In the genomic region with DNA sequence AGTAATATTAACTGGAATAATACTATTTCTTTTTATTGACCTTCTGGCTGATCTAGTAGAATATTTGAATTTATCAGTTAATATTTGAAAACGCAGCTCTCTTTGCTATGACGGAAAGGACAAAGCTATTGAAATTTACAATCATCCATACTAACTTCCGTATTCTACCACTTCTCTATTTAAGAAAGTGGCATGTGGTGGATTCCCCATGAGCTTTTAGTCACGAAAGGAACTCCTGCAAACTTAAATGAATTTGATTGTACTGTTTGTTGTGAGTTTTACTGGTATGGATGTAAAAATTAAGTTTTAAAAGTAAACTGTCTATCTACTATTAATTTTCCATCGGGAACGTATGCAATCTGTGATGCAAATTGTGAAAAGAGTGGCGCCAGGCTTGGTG, we compare ENCODE assay signal across 8 mouse cellular contexts. TPM values are rescaled to one million over a fixed set of nuclear protein-coding genes. Genes with fewer than 3 reads are reported as not detected.
DNase-seq lines count a peak whose midpoint lies in the region; ATAC-seq and TF ChIP-seq lines count a peak whose summit lies in the region.

No protein-coding gene starts in this region.

- H3K4me1 ChIP-seq in lung, embryonic 14.5 days (ENCODE audit: insufficient read depth) = peaks cover 8% of the 10 kb centered on the region; the same call in 1 of the 2 replicates
- H3K4me1 ChIP-seq in embryonic facial prominence, embryonic 14.5 days (ENCODE audit: control insufficient read depth, insufficient read depth, low read length) = peaks cover 7% of the 10 kb centered on the region
- H3K4me1 ChIP-seq in limb, embryonic 12.5 days (replicated peaks) = peaks cover 13% of the 10 kb centered on the region; the same call in 1 of the 2 replicates
- peaks cover 3% of the 10 kb centered on the region; the same call in 1 of the 2 replicates for H3K4me1 ChIP-seq in olfactory bulb, adult 2 months (ENCODE audit: control insufficient read depth, insufficient read depth, low read length)

- H3K27me3 ChIP-seq in lung, embryonic 14.5 days (ENCODE audit: insufficient read depth, low read length) = no peaks in the 10 kb centered on the region
- H3K27me3 ChIP-seq in embryonic facial prominence, embryonic 14.5 days (replicated peaks; ENCODE audit: control insufficient read depth, insufficient read depth, low read length) = no peaks in the 10 kb centered on the region
- H3K27me3 ChIP-seq in limb, embryonic 12.5 days = no peaks in the 10 kb centered on the region

- H3K4me3 ChIP-seq in lung, embryonic 14.5 days (ENCODE audit: low read depth, low read length) = peak overlapping the region; percentile 55
- peak overlapping the region; percentile 55 for H3K4me3 ChIP-seq in embryonic facial prominence, embryonic 14.5 days (ENCODE audit: low read depth, low read length)
- peak overlapping the region; percentile 49 for H3K4me3 ChIP-seq in limb, embryonic 12.5 days (replicated peaks)
- H3K4me3 ChIP-seq in olfactory bulb, adult 2 months (ENCODE audit: insufficient read depth, low read depth, low read length) = peak overlapping the region; percentile 57

- peak overlapping the region; percentile 61 for H3K9ac ChIP-seq in lung, embryonic 14.5 days
- peak overlapping the region; percentile 67 for H3K9ac ChIP-seq in embryonic facial prominence, embryonic 14.5 days (ENCODE audit: low read depth, low read length)
- H3K9ac ChIP-seq in limb, embryonic 12.5 days (replicated peaks) = peak overlapping the region; percentile 68; the same call in 1 of the 2 replicates

- no peak for TF ChIP-seq POLR2A in olfactory bulb, adult 2 months (IDR thresholded peaks at IDR 0.05; ENCODE audit: insufficient read depth, low read depth, low read length)

- peak; percentile 7 for DNase-seq in lung, embryonic 14.5 days
- no peak for DNase-seq in lung, postnatal 10 days
- DNase-seq in embryonic facial prominence, embryonic 14.5 days (ENCODE audit: low spot score) = no peak
- no peak for DNase-seq in ovary, postnatal 10 days (ENCODE audit: low spot score)
- no peak for DNase-seq in left cerebral cortex, postnatal 4 days
- DNase-seq in left cerebral cortex, adult 11 months (ENCODE audit: low spot score) = no peak

- ATAC-seq in lung, embryonic 14.5 days (ENCODE audit: insufficient read depth) = no peak
- no peak for ATAC-seq in embryonic facial prominence, embryonic 14.5 days (ENCODE audit: low read depth)
- ATAC-seq in limb, embryonic 12.5 days (ENCODE audit: insufficient number of reproducible peaks, insufficient read depth, low FRiP score, low TSS enrichment, low read depth) = no peak

- intact Hi-C loops in left cerebral cortex, postnatal 4 days (cut with DNase I) = no loop called here

- peak overlapping the region; percentile 75 for H3K4me2 ChIP-seq in lung, embryonic 14.5 days
- H3K4me2 ChIP-seq in embryonic facial prominence, embryonic 14.5 days (ENCODE audit: low read depth, low read length) = peak overlapping the region; percentile 79
- H3K4me2 ChIP-seq in limb, embryonic 12.5 days = peak overlapping the region; percentile 75

- TF ChIP-seq CTCF in lung, embryonic 14.5 days (IDR thresholded peaks at IDR 0.05; ENCODE audit: low read depth) = no peak
- no peak for TF ChIP-seq CTCF in olfactory bulb, adult 2 months (IDR thresholded peaks at IDR 0.05; ENCODE audit: insufficient read depth, low read depth, low read length)

- H3K36me3 ChIP-seq in lung, embryonic 14.5 days (ENCODE audit: insufficient read depth) = no peaks in the 10 kb centered on the region
- H3K36me3 ChIP-seq in embryonic facial prominence, embryonic 14.5 days (ENCODE audit: control insufficient read depth, insufficient read depth, low read length) = no peaks in the 10 kb centered on the region
- H3K36me3 ChIP-seq in limb, embryonic 12.5 days = no peaks in the 10 kb centered on the region

- whole genome bisulfite sequencing in lung, embryonic 14.5 days = 29% methylated on average over 7 of the region's 7 CpGs
- WGBS in embryonic facial prominence, embryonic 14.5 days = 37% methylated on average over 7 of the region's 7 CpGs
- WGBS in limb, embryonic 12.5 days = 41% methylated on average over 7 of the region's 7 CpGs
- 31% methylated on average over 7 of the region's 7 CpGs for WGBS in olfactory bulb, adult 2 months

- no peak overlapping the region for H3K27ac ChIP-seq in lung, embryonic 14.5 days (ENCODE audit: low read depth)
- no peak overlapping the region for H3K27ac ChIP-seq in embryonic facial prominence, embryonic 14.5 days (replicated peaks; ENCODE audit: low read depth, low read length)
- H3K27ac ChIP-seq in limb, embryonic 12.5 days = no peak overlapping the region
- no peak overlapping the region for H3K27ac ChIP-seq in olfactory bulb, adult 2 months (ENCODE audit: insufficient read depth, low read depth, low read length)

- H3K9me3 ChIP-seq in lung, embryonic 14.5 days (ENCODE audit: low read depth, low read length) = no peaks in the 10 kb centered on the region
- no peaks in the 10 kb centered on the region for H3K9me3 ChIP-seq in embryonic facial prominence, embryonic 14.5 days (ENCODE audit: control insufficient read depth, low read length)
- no peaks in the 10 kb centered on the region for H3K9me3 ChIP-seq in limb, embryonic 12.5 days

RNA-seq across cellular contexts. Expression of gene Zfp52, which starts 0.8 kb away (rescaled TPM):
- 4.5 and 4.6 TPM in 2 replicates for polyA plus RNA-seq in lung, embryonic 14.5 days (2014; fragmentation: Nextera tagmentation; extraction: Ambion mirVana)
- polyA plus RNA-seq in embryonic facial prominence, embryonic 14.5 days (2014; fragmentation: Nextera tagmentation; extraction: Ambion mirVana) = 3.1 and 4.0 TPM in 2 replicates
- 3.2 and 4.0 TPM in 2 replicates for polyA plus RNA-seq in limb, embryonic 12.5 days (2016; fragmentation: Nextera tagmentation; extraction: Ambion mirVana)
- not detected in 2 replicates for polyA plus RNA-seq in olfactory bulb, adult 2 months (2012; ENCODE audit: insufficient read depth, insufficient read length, low replicate concordance, missing spikeins)
- 10 to 100 TPM in 1 of 2 experiments, 1 to 10 TPM in 1; 9.5 to 10.2 TPM for total RNA-seq in left cerebral cortex, postnatal 4 days (2021)

RNA-seq across cellular contexts. Expression of gene Zfp948, which starts 30.7 kb away (rescaled TPM):
- polyA plus RNA-seq in lung, embryonic 14.5 days (2014; fragmentation: Nextera tagmentation; extraction: Ambion mirVana) = 21.3 and 24.9 TPM in 2 replicates
- 23.1 and 24.6 TPM in 2 replicates for polyA plus RNA-seq in embryonic facial prominence, embryonic 14.5 days (2014; fragmentation: Nextera tagmentation; extraction: Ambion mirVana)
- polyA plus RNA-seq in limb, embryonic 12.5 days (2016; fragmentation: Nextera tagmentation; extraction: Ambion mirVana) = 12.2 and 13.5 TPM in 2 replicates
- not detected in 2 replicates for polyA plus RNA-seq in olfactory bulb, adult 2 months (2012; ENCODE audit: insufficient read depth, insufficient read length, low replicate concordance, missing spikeins)
- 10 to 100 TPM; 18.8 to 19.9 TPM for total RNA-seq in left cerebral cortex, postnatal 4 days (2021)

RNA-seq across cellular contexts. Expression of gene Zfp53, which starts 47.3 kb away (rescaled TPM):
- polyA plus RNA-seq in lung, embryonic 14.5 days (2014; fragmentation: Nextera tagmentation; extraction: Ambion mirVana) = 9.7 and 10.5 TPM in 2 replicates
- 7.3 and 10.4 TPM in 2 replicates for polyA plus RNA-seq in embryonic facial prominence, embryonic 14.5 days (2014; fragmentation: Nextera tagmentation; extraction: Ambion mirVana)
- 9.6 TPM in 2 replicates for polyA plus RNA-seq in limb, embryonic 12.5 days (2016; fragmentation: Nextera tagmentation; extraction: Ambion mirVana)
- polyA plus RNA-seq in olfactory bulb, adult 2 months (2012; ENCODE audit: insufficient read depth, insufficient read length, low replicate concordance, missing spikeins) = not detected in 2 replicates
- total RNA-seq in left cerebral cortex, postnatal 4 days (2021) = 1 to 10 TPM; 7.3 to 8.0 TPM

Comparison
In these comparisons a context has a peak if more than half of its experiments do, and no peak if none do; other contexts are left out.
1. RNA of gene Zfp948, which starts 30.7 kb away (polyA plus RNA-seq): 23.1 to 24.6 TPM in embryonic facial prominence, embryonic 14.5 days, 21.3 to 24.9 TPM in lung, embryonic 14.5 days and 12.2 to 13.5 TPM in limb, embryonic 12.5 days; not detected in olfactory bulb, adult 2 months; every median in the first group is over 10 times any median in the second.
2. Peak in every context shown above with its lines, with median percentiles within 50 percentile points of each other: H3K4me2 ChIP-seq, H3K4me3 ChIP-seq and H3K9ac ChIP-seq.